Mouse (Mus musculus) thymus, adult 2 months (tissue): ENCODE measurements around the gene Cpm. TPM values are rescaled to one million over a fixed set of nuclear protein-coding genes. Genes with fewer than 3 reads are reported as not detected.

Source experiments
- DNase-seq: peaks from one replicate; pipeline ENCODE4 v3.0.0; 2021
- H3K27ac ChIP-seq: fragments of 200-500 bp; 2 replicates; pipeline ENCODE4 v1.5.1; 2012; ENCODE audit warnings: low read length, control low read depth; ENCODE audit not compliant: control insufficient read depth, insufficient read depth
- H3K27me3 ChIP-seq: fragments of 200-500 bp; 2 replicates; pipeline ENCODE4 v1.6.1; 2012; ENCODE audit warnings: mild to moderate bottlenecking, low read length, moderate library complexity, mixed read lengths; ENCODE audit not compliant: control insufficient read depth, insufficient read depth
- H3K36me3 ChIP-seq: fragments of 200-500 bp; 2 replicates; pipeline ENCODE4 v1.6.1; 2012; ENCODE audit warnings: mild to moderate bottlenecking, low read length, moderate library complexity; ENCODE audit not compliant: control insufficient read depth, insufficient read depth
- H3K4me1 ChIP-seq: fragments of 200-500 bp; replicated peaks from 2 replicates; pipeline ENCODE4 v1.6.1; 2012; ENCODE audit warnings: low read length; ENCODE audit not compliant: control insufficient read depth, insufficient read depth
- H3K4me3 ChIP-seq: fragments of 200-500 bp; 2 replicates; pipeline ENCODE4 v1.5.1; 2012; ENCODE audit warnings: mild to moderate bottlenecking, low read length, control low read depth, moderate library complexity; ENCODE audit not compliant: control insufficient read depth, insufficient read depth
- CTCF ChIP-seq: fragments of 200-500 bp; IDR thresholded peaks from 2 replicates; pipeline ENCODE4 v1.5.1; 2012; ENCODE audit warnings: mild to moderate bottlenecking, control low read depth, low read length, moderate library complexity, borderline replicate concordance; ENCODE audit not compliant: control insufficient read depth, poor library complexity, insufficient read depth; ENCODE audit errors: extremely low read depth
- POLR2A ChIP-seq: fragments of 200-500 bp; IDR thresholded peaks from 2 replicates; pipeline ENCODE4 v1.6.1; 2012; ENCODE audit warnings: mild to moderate bottlenecking, low read length, control low read depth, moderate library complexity; ENCODE audit not compliant: control insufficient read depth, poor library complexity, insufficient read depth; ENCODE audit errors: extremely low read depth
- WGBS: fragments of 180-500 bp; shearing (Covaris S2); methylation state at CpG from one replicate; pipeline ENCODE4 v1.1.7; 2018; 5-methylcytosine and 5-hydroxymethylcytosine counted together
- polyA plus RNA-seq: library from polyadenylated mRNA; depleted of rRNA; stranded (reverse); fragments of >200 nt; gene quantifications from 2 replicates; pipeline ENCODE4 v1.2.3, GENCODE M21; 2012

Gene Cpm
- polyA plus RNA-seq, 1 experiment: 3.2 TPM

DNA sequence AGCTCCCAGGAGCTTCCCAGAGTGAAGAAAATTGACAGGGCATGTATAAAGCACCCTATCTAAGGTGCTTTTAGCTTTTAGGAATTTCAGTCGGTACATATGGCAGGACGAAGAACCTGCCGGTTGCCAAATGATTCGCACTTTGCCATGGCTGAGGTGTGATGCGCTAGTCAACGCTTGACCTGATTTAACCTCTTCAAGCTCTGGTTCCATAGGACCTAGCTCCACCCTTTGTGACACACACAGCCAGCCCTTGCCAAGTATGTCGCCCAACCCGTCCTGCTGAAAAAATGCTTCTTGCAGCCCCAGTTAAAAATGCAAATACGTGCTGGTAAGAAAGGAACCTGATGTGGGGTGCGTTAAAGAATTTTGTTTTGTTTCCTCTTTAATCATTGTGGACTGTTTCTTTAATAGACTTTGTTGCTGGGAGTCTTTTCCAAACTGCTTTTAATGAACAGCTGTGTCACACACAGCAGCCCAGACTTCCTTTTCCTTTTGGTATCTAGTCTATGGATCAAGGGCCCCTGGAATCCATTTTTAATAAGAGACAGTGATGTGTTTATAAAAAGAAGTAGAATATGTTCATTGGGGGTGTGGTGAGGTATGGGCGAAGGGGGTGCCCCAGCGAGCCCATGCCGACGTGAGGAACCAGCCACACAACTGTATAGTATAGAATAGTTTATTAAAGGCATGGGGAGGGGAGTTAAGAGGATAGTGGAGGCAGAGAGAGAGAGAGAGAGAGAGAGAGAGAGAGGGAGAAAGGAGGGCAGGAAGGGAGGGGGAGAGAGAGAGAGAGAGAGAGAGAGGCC lies 34.0 kb downstream of the Cpm start:
- no peaks in the 10 kb centered on the region for H3K36me3 ChIP-seq
- H3K4me1 ChIP-seq: peaks cover 16% of the 10 kb centered on the region
- TF ChIP-seq CTCF (no peak), POLR2A (no peak)
- no peak overlapping the region for H3K4me3 ChIP-seq
- WGBS: 88% methylated on average over 14 of the region's 14 CpGs
- H3K27ac ChIP-seq: no peak overlapping the region
- DNase-seq: no peak
- no peaks in the 10 kb centered on the region for H3K27me3 ChIP-seq

DNA sequence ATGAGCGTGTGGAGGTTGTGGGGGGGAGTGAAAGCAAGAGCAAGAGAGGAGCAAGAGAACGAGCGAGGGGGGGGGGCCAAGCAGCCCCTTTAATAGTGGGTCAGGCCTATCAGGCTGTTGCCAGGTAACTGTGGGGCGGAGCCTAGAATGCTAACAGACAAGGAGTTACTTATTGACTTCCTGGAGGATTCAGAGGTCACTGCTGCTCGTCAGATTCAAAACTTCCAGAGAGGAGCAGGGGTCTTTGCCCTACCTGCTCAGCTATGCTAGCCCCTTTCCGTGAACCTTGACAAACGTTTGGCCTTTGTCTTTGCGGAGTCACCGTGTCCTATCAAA lies 34.5 kb downstream of the Cpm start:
- Histone ChIP-seq H3K27me3 (no peaks in the 10 kb centered on the region), H3K4me1 (peaks cover 11% of the 10 kb centered on the region), H3K36me3 (no peaks in the 10 kb centered on the region), H3K27ac (peak overlapping the region; percentile 11; the same call in 1 of the 2 replicates), H3K4me3 (no peak overlapping the region)
- 88% methylated on average over 9 of the region's 9 CpGs for WGBS
- DNase-seq: no peak
- TF ChIP-seq POLR2A (no peak), CTCF (no peak)

DNA sequence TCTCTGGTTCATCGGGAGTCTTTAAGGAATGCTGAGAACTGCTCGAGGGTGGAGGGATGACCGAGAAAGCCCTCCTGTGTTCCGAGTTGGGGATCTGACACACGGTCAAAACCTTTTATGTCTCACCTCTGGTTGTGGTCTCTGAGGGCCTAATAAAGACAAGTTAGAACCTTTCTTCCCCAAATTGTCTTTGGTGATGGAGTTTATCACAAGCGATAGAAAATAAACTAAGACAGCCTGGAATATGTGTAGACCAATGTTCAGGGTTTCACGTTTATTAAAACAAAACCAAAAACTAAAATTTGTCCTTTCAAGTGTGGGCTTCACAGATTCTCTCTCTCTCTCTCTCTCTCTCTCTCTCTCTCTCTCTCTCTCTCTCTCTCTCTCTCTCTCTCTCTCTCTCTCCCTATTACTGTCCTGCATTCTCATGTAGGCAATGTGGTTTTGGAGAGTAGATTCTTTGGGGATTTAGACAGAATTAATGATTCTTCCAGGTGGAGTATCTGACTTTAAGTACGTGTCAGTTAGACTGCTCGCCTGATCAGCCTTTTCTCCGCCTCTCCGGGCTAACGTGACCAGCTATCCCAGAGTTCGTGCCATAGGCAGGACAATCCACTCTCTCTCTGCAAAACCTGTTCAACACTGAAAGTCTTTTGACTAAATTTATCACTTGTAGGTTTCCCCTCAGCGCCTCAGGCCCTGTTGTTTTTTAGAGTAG lies 35.1 kb downstream of the Cpm start:
- Histone ChIP-seq H3K27ac (peak overlapping the region; percentile 11; the same call in 1 of the 2 replicates), H3K4me1 (peaks cover 8% of the 10 kb centered on the region), H3K36me3 (no peaks in the 10 kb centered on the region), H3K4me3 (no peak overlapping the region), H3K27me3 (no peaks in the 10 kb centered on the region)
- 92% methylated on average over 14 of the region's 14 CpGs for WGBS
- no peak for DNase-seq
- TF ChIP-seq POLR2A (no peak), CTCF (no peak)

DNA sequence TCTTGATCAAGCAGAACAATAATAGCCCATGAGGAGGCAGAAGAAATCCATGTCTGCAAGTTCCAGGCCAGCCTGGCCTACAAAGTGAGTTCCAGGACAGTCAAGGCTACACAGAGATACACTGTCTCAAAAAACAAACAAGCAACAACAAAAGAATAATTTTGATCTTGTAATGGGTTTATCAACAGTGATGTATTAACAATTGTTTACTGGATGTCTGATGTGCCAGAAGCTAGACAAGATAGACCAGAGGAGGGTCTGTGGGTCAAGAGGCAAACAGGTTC lies 35.6 kb downstream of the Cpm start:
- H3K36me3 ChIP-seq: no peaks in the 10 kb centered on the region
- H3K27ac ChIP-seq: no peak overlapping the region
- no peak for TF ChIP-seq CTCF
- TF ChIP-seq POLR2A: no peak
- peaks cover 3% of the 10 kb centered on the region for H3K4me1 ChIP-seq
- no peaks in the 10 kb centered on the region for H3K27me3 ChIP-seq
- H3K4me3 ChIP-seq: no peak overlapping the region
- DNase-seq: no peak

DNA sequence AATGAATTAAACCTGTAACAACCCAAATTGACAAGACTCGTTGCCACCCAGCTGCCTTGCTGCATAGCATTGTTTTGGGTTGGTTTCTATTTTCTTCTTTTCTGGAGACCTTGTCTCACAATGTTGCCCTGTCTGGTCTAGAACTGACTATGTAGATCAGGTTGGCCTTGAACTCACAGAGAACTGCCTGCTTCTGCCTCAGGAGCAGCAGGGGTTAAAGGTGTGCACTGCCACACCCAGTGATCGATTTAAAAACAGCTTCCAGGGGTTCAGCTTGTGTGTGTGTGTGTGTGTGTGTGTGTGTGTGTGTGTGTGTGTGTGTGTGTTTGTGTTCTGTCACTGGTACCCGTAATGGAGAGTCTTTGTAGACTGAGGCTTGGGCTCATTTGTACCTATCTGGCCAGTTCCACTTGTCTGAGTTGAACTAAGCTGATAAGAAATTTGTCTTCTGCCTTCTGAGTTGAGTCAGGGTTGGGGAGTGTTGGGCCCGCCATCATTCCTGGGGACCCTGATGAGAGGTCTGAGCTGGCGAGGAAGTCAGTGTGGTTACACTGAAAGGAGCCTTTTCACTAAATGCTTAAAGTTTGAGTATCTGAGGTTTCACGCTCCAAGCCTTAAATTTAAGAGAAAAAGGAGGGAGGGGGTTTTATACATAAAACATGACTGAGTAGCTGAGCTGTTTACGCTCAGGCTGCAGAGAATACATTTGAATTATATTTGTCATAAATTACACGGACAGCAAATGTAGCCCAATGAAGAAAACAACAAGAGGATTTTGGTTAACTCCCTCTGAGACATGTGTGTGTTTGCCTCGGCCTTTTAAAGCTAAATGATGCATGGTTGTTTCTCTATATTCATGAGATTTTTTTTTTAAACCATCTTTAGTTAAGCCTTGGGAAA lies 36.3 kb downstream of the Cpm start:
- no peaks in the 10 kb centered on the region for H3K36me3 ChIP-seq
- DNase-seq: no peak
- H3K4me1 ChIP-seq: peaks cover 2% of the 10 kb centered on the region; the same call in 1 of the 2 replicates
- no peak overlapping the region for H3K27ac ChIP-seq
- H3K27me3 ChIP-seq: no peaks in the 10 kb centered on the region
- WGBS: 79% methylated on average over 9 of the region's 9 CpGs
- TF ChIP-seq CTCF: no peak
- no peak for TF ChIP-seq POLR2A
- no peak overlapping the region for H3K4me3 ChIP-seq

DNA sequence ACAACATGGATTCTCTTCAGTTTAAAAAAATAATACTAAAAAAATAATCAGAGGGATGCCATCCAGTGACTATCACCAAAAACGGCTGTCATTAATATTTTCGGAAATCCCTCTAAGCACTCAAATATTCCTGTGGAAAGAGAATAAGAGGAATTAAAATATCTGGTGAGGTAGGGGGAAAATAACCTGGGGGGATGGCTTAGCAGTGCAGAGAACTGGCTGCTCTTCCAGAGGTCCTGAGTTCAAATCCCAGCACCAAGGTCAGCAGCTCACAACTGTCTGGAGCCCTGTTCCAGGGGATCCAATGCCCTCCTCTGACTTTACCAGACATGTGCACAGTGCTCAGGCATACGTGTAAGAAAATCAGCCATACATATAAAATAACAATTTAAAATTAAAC lies 37.1 kb downstream of the Cpm start:
- TF ChIP-seq CTCF (no peak), POLR2A (no peak)
- no peaks in the 10 kb centered on the region for H3K36me3 ChIP-seq
- H3K27me3 ChIP-seq: no peaks in the 10 kb centered on the region
- DNase-seq: no peak
- H3K4me3 ChIP-seq: no peak overlapping the region
- 95% methylated on average over 3 of the region's 3 CpGs for WGBS
- H3K27ac ChIP-seq: no peak overlapping the region
- H3K4me1 ChIP-seq: peaks cover 2% of the 10 kb centered on the region; the same call in 1 of the 2 replicates

DNA sequence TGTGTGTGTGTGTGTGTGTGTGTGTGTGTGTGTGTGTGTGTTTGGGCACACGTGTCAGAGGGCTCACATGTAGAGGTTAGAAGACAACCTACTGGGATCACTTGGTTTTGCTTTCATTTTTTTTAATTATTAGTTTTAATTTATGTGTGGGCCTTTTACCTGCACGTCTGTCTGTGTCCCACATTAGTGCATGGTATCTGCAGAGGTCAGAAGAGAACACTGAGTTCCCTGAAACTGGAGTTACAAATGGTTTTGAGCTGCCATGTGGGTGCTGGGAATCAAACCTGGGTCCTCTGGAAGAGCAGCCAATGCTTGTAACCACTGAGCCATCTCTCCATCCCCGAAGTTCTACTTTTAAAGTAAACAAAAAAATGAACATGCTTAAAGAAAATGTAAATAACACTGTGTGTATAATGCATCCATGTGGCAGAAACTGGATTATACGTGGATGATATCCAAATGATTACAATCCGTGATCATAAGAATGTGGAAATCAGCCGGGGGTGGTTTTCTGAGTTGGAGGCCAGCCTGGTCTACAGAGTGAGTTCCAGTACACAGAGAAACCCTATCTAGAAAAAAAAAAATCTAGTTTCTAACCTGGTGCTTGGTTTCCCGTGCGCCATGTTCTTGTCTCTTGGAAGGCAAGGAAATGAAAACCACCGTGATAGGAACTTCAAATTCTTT lies 37.8 kb downstream of the Cpm start:
- no peak for DNase-seq
- Histone ChIP-seq H3K4me3 (no peak overlapping the region), H3K27me3 (no peaks in the 10 kb centered on the region), H3K36me3 (no peaks in the 10 kb centered on the region), H3K27ac (no peak overlapping the region), H3K4me1 (peaks cover 2% of the 10 kb centered on the region; the same call in 1 of the 2 replicates)
- WGBS: 95% methylated on average over 9 of the region's 9 CpGs
- TF ChIP-seq POLR2A (no peak), CTCF (no peak)
